Mouse (Mus musculus): Measurements from ENCODE around the gene Csnk2a2. TPM values are rescaled to one million over a fixed set of nuclear protein-coding genes. Genes with fewer than 3 reads are reported as not detected.

Gene Csnk2a2
- total RNA-seq (2014; rRNA removed) (26.7 TPM in 2 replicates), polyA plus RNA-seq (2015; fragmentation: Nextera tagmentation; extraction: Ambion mirVana) (7.7 and 9.9 TPM in 2 replicates)

- H3K27ac ChIP-seq (ENCODE audit: low read depth, low read length), result no peak within 1 kb of the TSS
- peak within 1 kb of the TSS; percentile 84 for H3K9ac ChIP-seq
- no peak for DNase-seq
- peaks cover 5% of the 10 kb centered on the region; the same call in 1 of the 2 replicates for H3K36me3 ChIP-seq (ENCODE audit: insufficient read depth)
- H3K4me3 ChIP-seq (ENCODE audit: low read depth, low read length), result peak within 1 kb of the TSS; percentile 85
- H3K4me1 ChIP-seq (ENCODE audit: insufficient read depth), result peaks cover 8% of the 10 kb centered on the region; the same call in 1 of the 2 replicates
- no peak for ATAC-seq
- 88% methylated on average over 5 of the region's 5 CpGs for WGBS
- TF ChIP-seq CTCF (IDR thresholded peaks at IDR 0.05; ENCODE audit: low read depth), result no peak
- no peaks in the 10 kb centered on the region for H3K9me3 ChIP-seq (ENCODE audit: low read length)
- H3K4me2 ChIP-seq (ENCODE audit: low read depth), result peak within 1 kb of the TSS; percentile 90
- no peaks in the 10 kb centered on the region for H3K27me3 ChIP-seq (ENCODE audit: insufficient read depth, low read length)
Observed at GRCm38 (mm10) chr8:95490006-95490405, at the start of gene Csnk2a2. Gene Csnk2a2 (minus strand): TSS chr8:95490039.

DNA sequence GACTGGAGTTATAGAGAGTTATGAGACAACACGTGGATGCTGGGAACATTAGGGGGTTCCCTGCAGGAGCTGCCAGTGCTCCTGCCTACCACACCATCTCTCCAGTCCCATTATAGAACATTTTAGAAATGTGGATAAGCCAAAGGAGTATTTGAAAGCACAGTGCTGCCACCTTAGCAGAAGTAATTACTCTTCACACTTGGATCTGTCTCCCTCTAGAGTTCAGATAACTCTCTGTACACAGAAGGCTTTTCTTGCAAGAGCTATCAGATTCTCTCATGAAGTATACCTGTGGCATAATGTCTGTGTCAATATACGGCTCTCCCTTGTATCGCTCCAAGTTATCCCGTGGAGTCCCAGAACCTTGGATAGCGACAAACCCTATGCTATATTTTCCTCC is 49.6 kb upstream of the Csnk2a2 start:
- no peak overlapping the region for H3K4me3 ChIP-seq (ENCODE audit: low read depth, low read length)
- no peak overlapping the region for H3K27ac ChIP-seq (ENCODE audit: low read depth, low read length)
- no peaks in the 10 kb centered on the region for H3K4me1 ChIP-seq (ENCODE audit: insufficient read depth)
- H3K9me3 ChIP-seq (ENCODE audit: low read length), result no peaks in the 10 kb centered on the region
- WGBS, result 77% methylated on average over 5 of the region's 5 CpGs
- no peak overlapping the region for H3K4me2 ChIP-seq (ENCODE audit: low read depth)
- ATAC-seq (peak; percentile 32; the same call in 1 of the 2 replicates), DNase-seq (peak; percentile 22)
- no peaks in the 10 kb centered on the region for H3K27me3 ChIP-seq (ENCODE audit: insufficient read depth, low read length)
- TF ChIP-seq CTCF (IDR thresholded peaks at IDR 0.05; ENCODE audit: low read depth), result peak; percentile 62
- no peak overlapping the region for H3K9ac ChIP-seq
- H3K36me3 ChIP-seq (ENCODE audit: insufficient read depth), result no peaks in the 10 kb centered on the region

GRCm38 (mm10) chr8:95533584-95534387 is 43.9 kb upstream of the Csnk2a2 start, which contains the start of gene Ccdc113:
Gene Ccdc113 (plus strand): TSS chr8:95534085.
- Histone ChIP-seq H3K4me3 (ENCODE audit: low read depth, low read length) (peak within 1 kb of the TSS; percentile 47), H3K4me1 (ENCODE audit: insufficient read depth) (no peaks in the 10 kb centered on the region), H3K27ac (ENCODE audit: low read depth, low read length) (no peak within 1 kb of the TSS), H3K9me3 (ENCODE audit: low read length) (no peaks in the 10 kb centered on the region), H3K9ac (peak within 1 kb of the TSS; percentile 34; the same call in 1 of the 2 replicates), H3K4me2 (ENCODE audit: low read depth) (peak within 1 kb of the TSS; percentile 61), H3K36me3 (ENCODE audit: insufficient read depth) (no peaks in the 10 kb centered on the region), H3K27me3 (ENCODE audit: insufficient read depth, low read length) (no peaks in the 10 kb centered on the region)
- peak; percentile 70 for DNase-seq
- 6% methylated on average over 33 of the region's 33 CpGs for WGBS
- no peak for TF ChIP-seq CTCF (IDR thresholded peaks at IDR 0.05; ENCODE audit: low read depth)
- peak; percentile 94 for ATAC-seq

- H3K9me3 ChIP-seq (ENCODE audit: low read length), result no peaks in the 10 kb centered on the region
- DNase-seq (peak; percentile 13), ATAC-seq (no peak; the same call in 1 of the 2 replicates)
- no peaks in the 10 kb centered on the region for H3K4me1 ChIP-seq (ENCODE audit: insufficient read depth)
- no peaks in the 10 kb centered on the region for H3K36me3 ChIP-seq (ENCODE audit: insufficient read depth)
- TF ChIP-seq CTCF (IDR thresholded peaks at IDR 0.05; ENCODE audit: low read depth), result no peak
- no peak overlapping the region for H3K9ac ChIP-seq
- 38% methylated on average over 4 of the region's 4 CpGs for WGBS
- no peak overlapping the region for H3K4me3 ChIP-seq (ENCODE audit: low read depth, low read length)
- no peak overlapping the region for H3K4me2 ChIP-seq (ENCODE audit: low read depth)
- no peaks in the 10 kb centered on the region for H3K27me3 ChIP-seq (ENCODE audit: insufficient read depth, low read length)
- no peak overlapping the region for H3K27ac ChIP-seq (ENCODE audit: low read depth, low read length)
Observed at GRCm38 (mm10) chr8:95532206-95532605, 42.4 kb upstream of the Csnk2a2 start.

GRCm38 (mm10) chr8:95528750-95529310 is 39.0 kb upstream of the Csnk2a2 start:
- no peak overlapping the region for H3K27ac ChIP-seq (ENCODE audit: low read depth, low read length)
- no peaks in the 10 kb centered on the region for H3K4me1 ChIP-seq (ENCODE audit: insufficient read depth)
- no peak overlapping the region for H3K9ac ChIP-seq
- no peak overlapping the region for H3K4me2 ChIP-seq (ENCODE audit: low read depth)
- TF ChIP-seq CTCF (IDR thresholded peaks at IDR 0.05; ENCODE audit: low read depth), result peak; percentile 22; the same call in 1 of the 2 replicates
- ATAC-seq (no peak), DNase-seq (no peak)
- no peaks in the 10 kb centered on the region for H3K27me3 ChIP-seq (ENCODE audit: insufficient read depth, low read length)
- 61% methylated on average over 9 of the region's 9 CpGs for WGBS
- H3K4me3 ChIP-seq (ENCODE audit: low read depth, low read length), result no peak overlapping the region
- H3K36me3 ChIP-seq (ENCODE audit: insufficient read depth), result no peaks in the 10 kb centered on the region
- no peaks in the 10 kb centered on the region for H3K9me3 ChIP-seq (ENCODE audit: low read length)

DNA sequence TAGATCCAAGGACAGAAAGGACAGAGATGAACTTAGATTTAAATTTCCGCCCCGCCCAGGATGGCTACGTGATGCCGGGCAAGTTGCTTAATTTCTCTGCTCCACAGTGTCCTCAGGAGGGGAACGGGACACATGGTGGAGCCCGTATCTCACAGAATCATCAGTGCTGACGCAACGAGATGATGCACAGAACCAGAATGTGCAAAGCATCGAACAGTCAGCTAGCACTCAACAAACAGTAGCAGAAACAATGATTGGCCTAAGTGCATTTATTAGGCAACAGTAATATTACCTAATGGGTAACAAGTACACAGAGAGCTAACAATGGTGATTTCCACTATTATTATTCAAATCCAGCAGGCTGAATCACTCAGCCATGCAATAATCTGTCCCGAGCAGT is 38.4 kb upstream of the Csnk2a2 start:
- WGBS, result 80% methylated on average over 10 of the region's 10 CpGs
- Histone ChIP-seq H3K4me3 (ENCODE audit: low read depth, low read length) (no peak overlapping the region), H3K36me3 (ENCODE audit: insufficient read depth) (no peaks in the 10 kb centered on the region), H3K27me3 (ENCODE audit: insufficient read depth, low read length) (no peaks in the 10 kb centered on the region), H3K4me1 (ENCODE audit: insufficient read depth) (no peaks in the 10 kb centered on the region), H3K9ac (no peak overlapping the region), H3K9me3 (ENCODE audit: low read length) (no peaks in the 10 kb centered on the region), H3K27ac (ENCODE audit: low read depth, low read length) (no peak overlapping the region), H3K4me2 (ENCODE audit: low read depth) (no peak overlapping the region)
- ATAC-seq, result no peak
- TF ChIP-seq CTCF (IDR thresholded peaks at IDR 0.05; ENCODE audit: low read depth), result no peak
- no peak for DNase-seq

DNA sequence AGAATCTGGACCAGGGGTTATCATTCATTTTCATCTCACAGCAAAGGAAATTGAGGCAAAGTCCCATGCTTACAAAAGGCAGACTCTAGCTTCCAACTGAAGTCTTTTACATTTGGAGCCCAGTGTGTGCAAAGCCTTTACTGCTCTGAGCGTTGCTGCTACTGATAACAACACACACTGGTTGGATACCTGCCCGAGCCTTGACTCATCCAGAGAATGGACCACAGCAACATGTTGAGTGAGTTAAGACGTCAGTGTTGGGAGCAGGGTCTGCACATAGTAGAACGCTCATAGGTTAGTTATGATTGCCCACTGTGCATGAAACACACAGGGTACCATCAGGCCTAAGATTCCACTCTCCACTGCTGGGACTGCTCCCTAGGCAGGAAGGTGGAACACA is 34.2 kb upstream of the Csnk2a2 start:
- Histone ChIP-seq H3K36me3 (ENCODE audit: insufficient read depth) (no peaks in the 10 kb centered on the region), H3K27ac (ENCODE audit: low read depth, low read length) (no peak overlapping the region), H3K4me1 (ENCODE audit: insufficient read depth) (no peaks in the 10 kb centered on the region), H3K27me3 (ENCODE audit: insufficient read depth, low read length) (no peaks in the 10 kb centered on the region), H3K4me2 (ENCODE audit: low read depth) (no peak overlapping the region), H3K4me3 (ENCODE audit: low read depth, low read length) (no peak overlapping the region), H3K9ac (no peak overlapping the region), H3K9me3 (ENCODE audit: low read length) (no peaks in the 10 kb centered on the region)
- DNase-seq (no peak), ATAC-seq (no peak)
- no peak for TF ChIP-seq CTCF (IDR thresholded peaks at IDR 0.05; ENCODE audit: low read depth)
- WGBS, result 92% methylated on average over 4 of the region's 4 CpGs

Measured in forebrain, postnatal 0 days (tissue).